Mouse (Mus musculus) embryonic stem cell, embryonic (primary cell): Measurements from ENCODE around the gene Tex26.

Source experiments
- CTCF ChIA-PET, 4 experiments: fragments of 300-600 bp in 2 of 4; fragments of 350-600 bp in 2 of 4; sonication (Branson Sonifier 250); formaldehyde crosslinking; loops; one replicate each; lab custom pipeline; 2022; ENCODE audit warnings: inconsistent platforms in 2 of 4; lab: Charles Lee
- POLR2A ChIA-PET, 4 experiments: fragments of 300-600 bp in 2 of 4; fragments of 350-600 bp in 2 of 4; sonication (Branson Sonifier 250); formaldehyde crosslinking; loops; one replicate each; lab custom pipeline; 2022; ENCODE audit warnings: antibody characterized with exemption in 4 of 4, inconsistent platforms in 1 of 4; lab: Charles Lee

Gene Tex26

DNA sequence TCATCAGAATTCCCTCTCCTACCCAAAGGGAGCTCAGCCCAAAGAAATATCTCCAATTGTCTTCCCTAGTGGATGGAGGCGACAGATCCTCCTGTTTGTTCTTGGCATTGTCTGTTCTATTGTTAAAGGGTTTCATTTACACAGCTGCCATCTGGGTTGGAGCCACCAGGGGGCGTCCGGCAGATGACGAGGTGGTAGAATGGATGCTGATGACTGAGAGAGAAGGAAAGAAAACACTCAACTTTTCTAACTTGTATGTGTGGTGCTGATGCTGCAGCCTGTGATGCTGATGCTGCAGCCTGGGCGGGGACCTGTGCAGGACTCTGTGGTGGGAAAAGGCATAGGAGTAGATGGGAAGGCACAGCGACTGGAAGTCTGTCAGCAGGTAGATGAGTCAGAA, 14.8 kb downstream of the Tex26 start:
- ChIA-PET CTCF (interaction anchor here (0.6 to 1.6 kb wide), 16 partner anchors 9 to 1566 kb away, joined by 3 to 11 read pairs (median 3); no protein-coding TSS in a partner anchor), POLR2A (no interaction called here)

- CTCF ChIA-PET, result interaction anchor here (0.6 to 1.9 kb wide), 27 partner anchors 8 to 981 kb away, joined by 3 to 6 read pairs (median 4); partner anchors contain the start of gene Tex26 (in 1 of the 4)
- POLR2A ChIA-PET, result interaction anchor here in 1 of 4 experiments (0.6 to 1.5 kb wide), 2 partner anchors 9 to 10 kb away, joined by 3 to 4 read pairs; no protein-coding TSS in a partner anchor
Observed at GRCm38 (mm10) chr5:149456544-149456943, 17.1 kb downstream of the Tex26 start.

- CTCF ChIA-PET, result interaction anchor here in 1 of 4 experiments (0.6 kb wide), 1 partner anchor 1443 kb away, joined by 3 read pairs; no protein-coding TSS in a partner anchor
- POLR2A ChIA-PET, result no interaction called here
Observed at GRCm38 (mm10) chr5:149462071-149462470, 22.6 kb downstream of the Tex26 start.

GRCm38 (mm10) chr5:149465305-149465704, 25.8 kb downstream of the Tex26 start:
- POLR2A ChIA-PET, result interaction anchor here in 3 of 4 experiments (0.5 to 0.8 kb wide), 5 partner anchors 8 to 379 kb away, joined by 3 to 12 read pairs (median 4); no protein-coding TSS in a partner anchor
- CTCF ChIA-PET, result interaction anchor here in 3 of 4 experiments (0.6 to 1.5 kb wide), 9 partner anchors 9 to 1882 kb away, joined by 3 to 9 read pairs (median 5); partner anchors contain the start of gene Mtus2 (in 1 of the 3)

GRCm38 (mm10) chr5:149474142-149474541, 34.7 kb downstream of the Tex26 start:
- POLR2A ChIA-PET, result interaction anchor here in 1 of 4 experiments (0.5 kb wide), 1 partner anchor 1478 kb away, joined by 3 read pairs; no protein-coding TSS in a partner anchor
- CTCF ChIA-PET, result interaction anchor here in 3 of 4 experiments (0.5 to 1.5 kb wide), 8 partner anchors 9 to 600 kb away, joined by 3 to 4 read pairs (median 3); no protein-coding TSS in a partner anchor

- POLR2A ChIA-PET, result interaction anchor here in 1 of 4 experiments (1.0 kb wide), 1 partner anchor 11 kb away, joined by 3 read pairs; no protein-coding TSS in a partner anchor
- CTCF ChIA-PET, result interaction anchor here in 2 of 4 experiments (0.6 to 1.9 kb wide), 7 partner anchors 8 to 197 kb away, joined by 3 to 6 read pairs (median 3); no protein-coding TSS in a partner anchor
Observed at GRCm38 (mm10) chr5:149474701-149475468, 35.4 kb downstream of the Tex26 start.

DNA sequence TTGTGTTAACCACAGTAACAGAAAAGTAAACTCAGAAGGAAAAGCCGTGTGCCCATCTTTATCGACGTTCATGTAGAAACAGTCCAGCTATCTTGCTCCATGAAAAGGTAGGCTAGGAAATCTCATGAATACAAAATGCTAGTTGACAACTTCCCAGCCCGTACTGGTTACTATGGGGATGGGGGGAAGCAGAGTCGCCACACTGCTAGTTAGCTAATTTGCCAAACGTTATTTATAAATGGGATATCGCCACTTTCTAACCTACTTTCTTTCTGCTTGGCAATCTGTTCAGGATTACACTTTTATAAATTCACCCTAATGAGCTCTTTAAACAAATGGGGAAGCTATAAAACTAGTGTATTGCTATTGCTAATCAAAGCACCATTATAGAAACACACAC, 42.5 kb downstream of the Tex26 start:
- ChIA-PET POLR2A (interaction anchor here in 2 of 4 experiments (0.6 kb wide), 3 partner anchors 19 to 298 kb away, joined by 3 read pairs; partner anchors contain the start of genes Hmgb1 (in 1 of the 2) and Uspl1 (in 1 of the 2)), CTCF (interaction anchor here in 2 of 4 experiments (1.2 to 1.9 kb wide), 5 partner anchors 9 to 43 kb away, joined by 3 to 6 read pairs (median 4); no protein-coding TSS in a partner anchor)

DNA sequence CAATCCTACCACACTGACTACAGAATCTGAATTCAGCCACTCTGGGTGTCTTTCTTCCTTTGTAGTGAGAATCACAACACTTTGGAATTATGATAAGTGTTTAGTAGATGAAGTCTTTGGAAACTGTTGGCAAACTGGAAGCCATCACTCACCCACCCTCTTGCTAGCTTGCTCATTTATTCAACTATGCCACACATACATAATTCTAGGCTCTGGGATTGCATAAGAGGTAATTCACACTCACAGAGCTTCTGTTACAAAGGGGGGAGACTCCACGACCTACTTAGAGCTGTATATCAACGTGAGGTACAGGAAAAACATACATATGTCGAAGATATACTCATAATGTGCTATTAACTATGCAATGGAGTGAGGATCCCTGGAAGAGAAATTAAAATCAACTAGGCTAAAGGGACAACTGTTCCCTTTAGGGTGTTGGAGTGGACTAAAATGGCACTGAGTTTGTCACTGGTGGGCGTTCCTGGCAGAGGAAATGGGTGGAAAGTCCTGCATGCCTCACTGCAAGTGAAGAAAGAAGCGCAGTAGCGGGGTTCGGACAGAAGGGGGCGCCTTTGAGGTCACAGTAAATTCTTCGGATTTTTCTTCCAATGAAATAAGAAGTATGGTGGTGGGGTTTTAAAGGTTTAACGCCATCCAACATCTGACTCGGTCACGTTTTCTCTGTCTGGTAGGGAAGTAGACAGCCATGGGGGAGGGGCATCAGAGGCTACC, 44.0 kb downstream of the Tex26 start:
- POLR2A ChIA-PET, result no interaction called here
- CTCF ChIA-PET, result interaction anchor here in 3 of 4 experiments (0.5 to 1.9 kb wide), 12 partner anchors 10 to 857 kb away, joined by 3 to 6 read pairs (median 3); partner anchors contain the start of gene Tex26 (in 1 of the 3)

DNA sequence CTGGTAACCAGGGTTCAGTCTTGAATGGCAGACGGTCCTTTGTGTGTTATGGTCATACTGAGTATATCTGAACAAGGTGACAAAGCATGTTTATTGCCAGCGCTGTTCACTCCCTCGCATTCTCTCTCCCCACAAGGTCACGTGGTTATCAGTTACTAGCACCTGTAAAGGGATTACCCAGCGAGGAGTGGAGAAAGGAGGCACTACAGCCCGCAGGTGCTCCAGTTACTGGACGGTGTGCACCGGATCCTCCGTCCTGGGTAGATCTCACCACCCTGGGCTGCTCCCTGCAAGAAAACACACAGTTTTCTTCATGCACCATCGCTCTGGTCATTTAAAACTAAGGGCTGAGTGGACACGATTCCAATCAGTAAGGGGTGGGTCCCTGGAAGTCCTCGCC, 44.8 kb downstream of the Tex26 start:
- ChIA-PET CTCF (interaction anchor here in 3 of 4 experiments (0.6 to 1.9 kb wide), 11 partner anchors 9 to 1175 kb away, joined by 3 to 18 read pairs (median 4); partner anchors contain the start of gene Tex26 (in 1 of the 3)), POLR2A (interaction anchor here in 1 of 4 experiments (0.6 kb wide), 1 partner anchor 249 kb away, joined by 3 read pairs; no protein-coding TSS in a partner anchor)

DNA sequence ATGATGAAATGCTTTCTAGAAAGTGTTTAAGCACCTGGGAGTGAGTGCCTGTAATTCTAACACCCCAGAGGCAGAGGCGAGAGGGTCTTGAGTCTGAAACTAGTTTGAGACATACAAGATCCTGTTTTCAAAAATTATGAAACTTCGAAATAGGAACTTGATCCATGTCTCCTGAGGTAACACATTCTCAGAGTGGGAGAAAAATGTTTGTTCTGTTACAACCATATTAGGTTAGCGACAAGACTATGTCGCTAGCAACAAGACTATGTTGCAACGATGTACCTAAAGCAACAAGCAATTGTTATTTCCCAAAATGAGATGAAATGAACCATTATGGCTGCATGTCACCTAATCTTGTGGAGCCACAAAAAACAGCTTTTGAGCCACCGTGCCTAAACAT, 46.0 kb downstream of the Tex26 start:
- CTCF ChIA-PET, result interaction anchor here in 3 of 4 experiments (0.6 to 1.6 kb wide), 5 partner anchors 17 to 1158 kb away, joined by 3 to 5 read pairs (median 4); partner anchors contain the start of gene B3glct (in 1 of the 3)
- POLR2A ChIA-PET, result interaction anchor here in 1 of 4 experiments (0.6 to 0.7 kb wide), 2 partner anchors 459 to 1911 kb away, joined by 3 to 4 read pairs; no protein-coding TSS in a partner anchor

- ChIA-PET CTCF (interaction anchor here in 2 of 4 experiments (0.6 to 1.6 kb wide), 4 partner anchors 15 to 86 kb away, joined by 3 to 4 read pairs (median 3); no protein-coding TSS in a partner anchor), POLR2A (interaction anchor here in 1 of 4 experiments (0.9 to 1.0 kb wide), 2 partner anchors 60 to 786 kb away, joined by 3 read pairs; no protein-coding TSS in a partner anchor)
Observed at GRCm38 (mm10) chr5:149488360-149489021, 49.0 kb downstream of the Tex26 start.

DNA sequence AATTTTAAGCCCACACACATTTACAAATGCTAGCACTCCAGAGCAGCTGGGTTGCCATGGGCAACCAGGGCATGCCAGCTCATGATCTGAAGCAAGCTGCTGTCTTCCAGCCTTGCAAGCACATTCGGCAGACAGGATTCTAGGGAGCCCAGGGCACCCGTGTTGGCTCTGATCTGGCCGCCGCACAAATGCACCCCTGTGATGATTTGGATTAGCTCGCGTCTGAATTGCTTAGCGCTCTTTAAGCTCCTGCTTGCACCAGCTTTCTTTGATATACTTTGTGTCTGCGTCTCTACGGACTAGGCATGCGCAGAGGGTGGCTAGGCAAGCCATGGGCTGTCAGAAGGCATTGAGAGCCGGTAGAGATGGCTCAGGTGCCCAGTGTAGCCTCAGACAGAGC, 49.7 kb downstream of the Tex26 start:
- CTCF ChIA-PET, result interaction anchor here in 2 of 4 experiments (0.6 to 1.6 kb wide), 3 partner anchors 16 to 85 kb away, joined by 3 to 4 read pairs (median 3); no protein-coding TSS in a partner anchor
- POLR2A ChIA-PET, result interaction anchor here in 1 of 4 experiments (0.9 to 1.0 kb wide), 2 partner anchors 61 to 787 kb away, joined by 3 read pairs; no protein-coding TSS in a partner anchor

- CTCF ChIA-PET, result interaction anchor here (0.5 to 1.9 kb wide), 15 partner anchors 8 to 432 kb away, joined by 3 to 8 read pairs (median 4); no protein-coding TSS in a partner anchor
Observed at GRCm38 (mm10) chr5:149490275-149490674, 50.8 kb downstream of the Tex26 start.

GRCm38 (mm10) chr5:149495655-149496054, 56.2 kb downstream of the Tex26 start:
- CTCF ChIA-PET, result interaction anchor here in 1 of 4 experiments (0.8 to 1.0 kb wide), 3 partner anchors 18 to 120 kb away, joined by 3 to 4 read pairs (median 4); no protein-coding TSS in a partner anchor
- POLR2A ChIA-PET, result interaction anchor here in 2 of 4 experiments (0.5 to 1.4 kb wide), 4 partner anchors 13 to 214 kb away, joined by 3 to 8 read pairs (median 4); no protein-coding TSS in a partner anchor

More at GRCm38 (mm10) chr5:149490275-149490674, 50.8 kb downstream of the Tex26 start:
- POLR2A ChIA-PET, result interaction anchor here in 1 of 4 experiments (1.0 kb wide), 1 partner anchor 21 kb away, joined by 3 read pairs; no protein-coding TSS in a partner anchor

DNA sequence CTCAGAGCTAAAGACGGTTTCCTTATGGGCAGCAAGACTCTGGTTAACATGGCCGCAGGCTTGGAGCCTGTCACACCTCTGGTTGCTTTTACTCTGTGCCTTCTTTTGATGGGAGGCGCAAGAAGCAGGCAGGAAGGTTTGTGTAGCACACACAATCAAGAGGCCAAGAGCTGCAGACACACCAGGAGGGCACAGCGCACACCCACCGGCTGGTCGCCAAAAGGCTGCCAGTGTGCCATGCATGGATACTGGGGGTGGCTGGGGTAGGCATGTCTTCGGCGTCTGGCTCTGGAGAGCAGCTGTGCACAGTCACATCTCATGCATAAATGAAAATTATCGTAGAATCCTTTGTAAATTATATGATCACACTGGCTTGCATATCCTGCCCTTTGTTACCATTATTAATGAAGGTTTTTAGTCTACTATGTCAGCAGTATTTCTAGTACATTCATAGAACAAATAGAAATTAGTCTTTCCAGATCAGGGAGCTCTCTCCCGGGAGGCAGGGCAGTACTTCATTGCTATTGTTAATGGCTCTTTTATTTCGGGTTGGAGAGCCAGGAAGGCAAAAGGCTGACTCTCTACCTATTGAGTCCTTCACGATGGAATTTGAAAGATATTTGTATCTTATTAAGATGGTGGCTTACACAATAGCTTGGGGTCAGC, 57.1 kb downstream of the Tex26 start:
- CTCF ChIA-PET, result interaction anchor here in 2 of 4 experiments (1.0 to 1.2 kb wide), 2 partner anchors 11 to 18 kb away, joined by 3 to 4 read pairs; no protein-coding TSS in a partner anchor

GRCm38 (mm10) chr5:149499936-149500335, 60.5 kb downstream of the Tex26 start:
- ChIA-PET POLR2A (interaction anchor here in 2 of 4 experiments (0.6 to 1.0 kb wide), 2 partner anchors 12 to 141 kb away, joined by 3 to 4 read pairs; no protein-coding TSS in a partner anchor), CTCF (interaction anchor here in 2 of 4 experiments (0.8 to 1.9 kb wide), 4 partner anchors 9 to 25 kb away, joined by 3 to 8 read pairs (median 5); no protein-coding TSS in a partner anchor)

More for the DNA sequence above, 57.1 kb downstream of the Tex26 start:
- POLR2A ChIA-PET, result interaction anchor here in 1 of 4 experiments (0.6 to 1.4 kb wide), 2 partner anchors 12 to 29 kb away, joined by 3 to 4 read pairs; no protein-coding TSS in a partner anchor
